Mouse (Mus musculus) testis, postnatal 14 days (tissue): ENCODE data around the gene Cct4.

Experiments used
- DNase-seq: peaks from one replicate; pipeline ENCODE4 v3.0.0; 2021; ENCODE audit warnings: low spot score

Gene Cct4

GRCm38 (mm10) chr11:22982846-22983245 is 7.5 kb upstream of the Cct4 start:
- no peak for DNase-seq

DNA sequence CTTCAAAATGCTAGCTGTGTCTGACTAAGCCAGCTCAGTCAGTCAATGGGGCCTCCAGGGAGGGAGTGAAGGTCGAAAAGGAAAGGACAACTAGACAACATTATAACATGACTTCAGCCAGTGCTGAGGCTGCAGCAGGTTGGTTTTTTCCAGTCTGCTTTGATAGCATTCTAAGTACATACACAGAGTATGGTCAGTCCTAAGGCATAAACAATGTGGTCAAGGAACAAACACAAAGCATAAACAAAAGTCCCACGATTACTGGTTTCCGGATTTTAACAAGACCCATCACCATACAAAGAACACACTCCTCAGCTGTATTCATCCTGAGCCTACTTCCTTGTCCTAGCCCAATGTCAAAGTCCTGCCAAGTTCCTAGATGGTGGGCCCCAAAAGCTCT is 4.8 kb upstream of the Cct4 start:
- no peak for DNase-seq

DNA sequence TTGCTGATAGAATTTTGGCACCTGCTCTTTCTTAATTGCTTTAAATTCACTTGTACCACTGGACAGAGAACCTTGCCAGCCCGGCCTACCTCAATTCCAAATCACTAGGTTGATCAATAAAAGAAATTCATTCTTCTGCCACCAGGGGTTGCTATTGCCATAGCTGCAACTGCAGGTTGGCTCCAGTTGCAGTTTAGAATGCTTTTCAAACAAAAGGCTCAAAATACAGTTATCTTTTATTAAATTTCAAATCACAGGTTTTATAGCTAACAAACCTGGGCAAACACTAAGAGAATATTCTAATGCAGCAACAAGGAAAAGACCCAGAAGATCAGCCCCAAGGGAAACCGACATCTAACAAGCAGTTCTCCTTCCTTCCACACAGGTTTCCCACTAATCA is 3.0 kb upstream of the Cct4 start:
- no peak for DNase-seq

- DNase-seq, result no peak
These were observed 533 bp upstream of the Cct4 start for GRCm38 (mm10) chr11:22989786-22990185.

DNA sequence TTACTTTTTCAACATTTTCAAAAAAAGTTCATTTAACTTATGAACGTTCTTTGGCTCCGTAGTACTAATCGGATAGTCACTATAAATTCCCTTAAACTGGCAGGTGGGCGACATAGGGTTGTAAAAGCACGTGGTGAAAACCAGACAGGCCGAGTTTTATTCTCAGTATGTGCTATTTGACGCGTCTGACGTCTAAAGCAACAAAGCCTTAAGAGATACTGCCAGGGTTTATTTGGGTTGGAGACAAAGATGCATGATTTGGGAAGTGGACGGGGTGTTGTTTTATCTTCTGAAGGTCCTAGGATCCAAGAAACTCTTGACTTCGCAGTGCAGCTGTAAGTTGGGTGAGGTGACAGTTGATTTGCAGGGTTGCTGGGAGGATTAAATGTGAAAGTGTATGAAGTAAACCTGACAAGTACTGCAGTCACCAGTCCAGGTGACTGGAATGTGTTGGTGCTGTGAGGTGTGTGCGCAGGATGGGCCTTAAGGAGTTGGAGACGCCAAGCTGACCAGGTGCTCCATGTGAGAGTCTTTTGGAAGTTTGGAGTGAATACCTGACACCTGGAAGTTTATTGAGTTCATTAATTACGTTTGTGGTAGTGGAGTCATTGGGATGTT is 1.0 kb downstream of the Cct4 start:
- no peak for DNase-seq

DNA sequence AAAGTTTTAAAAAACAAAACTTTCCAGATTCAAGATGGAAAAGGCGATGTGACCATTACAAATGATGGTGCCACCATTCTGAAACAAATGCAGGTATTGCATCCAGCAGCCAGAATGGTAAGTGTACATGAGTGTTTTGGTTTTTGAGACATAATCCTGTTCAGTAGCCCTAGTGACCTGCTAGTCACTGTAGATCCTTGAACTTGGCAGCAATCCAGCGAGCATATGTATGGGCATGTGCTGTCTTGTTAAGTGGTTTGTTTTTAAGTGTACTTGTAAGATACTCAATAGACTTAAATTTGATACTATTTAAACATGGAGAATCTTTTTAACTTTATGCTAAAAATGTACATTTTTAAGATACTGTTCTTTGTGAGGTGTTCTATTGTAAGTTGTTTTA is 4.0 kb downstream of the Cct4 start:
- DNase-seq, result no peak

DNA sequence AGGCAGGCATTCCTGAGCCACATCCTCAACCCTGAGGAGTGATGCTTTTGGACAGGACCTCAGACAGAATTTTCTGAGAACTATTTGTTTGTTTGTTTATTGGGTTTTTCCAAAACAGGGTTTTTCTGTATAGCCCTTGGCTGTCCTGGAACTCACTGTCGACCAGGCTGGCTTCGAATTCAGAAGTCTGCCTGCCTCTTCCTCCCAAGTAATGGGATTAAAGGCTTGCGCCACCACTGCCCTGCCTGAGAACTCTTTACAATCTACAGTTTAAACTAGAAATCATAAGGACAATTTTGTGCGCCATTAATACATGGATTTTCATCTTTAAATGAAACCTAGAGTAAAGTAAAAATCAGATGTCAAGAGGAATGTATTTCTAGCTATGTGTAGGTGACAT is 5.1 kb downstream of the Cct4 start:
- DNase-seq, result no peak

DNA sequence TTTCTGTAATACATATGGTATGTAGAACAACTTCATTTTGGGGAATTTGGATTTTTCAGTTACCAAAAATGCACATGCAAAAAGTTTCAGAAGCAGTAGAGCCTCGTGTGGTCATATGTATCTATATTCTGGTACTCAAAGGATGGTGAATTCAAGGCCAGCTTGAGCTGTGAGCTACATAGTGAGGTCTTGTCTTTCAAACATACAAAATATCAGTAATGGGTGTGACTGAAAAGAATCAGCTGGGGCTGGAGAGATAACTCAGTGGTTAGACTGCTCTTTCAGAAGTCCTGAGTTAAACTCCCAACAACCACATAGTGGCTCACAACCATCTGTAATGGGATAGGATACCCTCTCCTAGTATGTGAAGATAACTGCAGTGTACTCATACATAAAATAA is 8.0 kb downstream of the Cct4 start:
- DNase-seq, result no peak

DNA sequence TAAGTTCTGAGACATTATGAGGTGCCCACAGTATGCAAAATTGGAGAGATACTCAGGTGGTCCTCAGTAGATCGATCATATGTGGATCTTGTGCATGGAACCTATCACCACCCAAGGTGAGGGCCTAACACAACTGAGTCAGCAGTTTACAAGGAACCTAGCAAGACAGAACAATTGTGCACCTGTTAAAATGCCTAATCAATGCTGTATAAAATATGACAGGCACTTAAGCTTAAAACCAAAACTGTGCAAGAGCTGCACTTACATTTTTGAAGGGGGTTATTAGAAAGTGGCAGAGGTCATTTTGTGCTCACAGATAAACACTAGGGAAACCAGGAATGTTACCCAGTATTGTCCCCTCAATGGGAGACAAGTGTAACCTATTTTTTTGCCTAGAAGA is 15.0 kb downstream of the Cct4 start:
- DNase-seq, result no peak

DNA sequence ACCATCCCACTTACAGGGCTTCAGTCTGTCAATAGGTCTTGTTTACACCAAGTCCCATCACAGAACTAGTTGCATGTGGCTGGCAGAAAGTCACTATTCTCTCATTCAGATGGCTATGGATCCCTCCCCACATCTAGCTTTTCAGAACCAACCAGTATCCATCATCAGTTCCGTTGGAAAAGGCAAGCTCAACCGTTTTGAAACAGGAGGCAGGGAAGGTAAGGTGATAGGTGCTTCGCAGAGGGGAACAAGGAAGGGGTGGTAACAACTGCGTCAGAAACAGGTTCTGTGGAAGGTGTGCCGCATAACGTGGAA is 16.8 kb downstream of the Cct4 start:
- no peak for DNase-seq

DNA sequence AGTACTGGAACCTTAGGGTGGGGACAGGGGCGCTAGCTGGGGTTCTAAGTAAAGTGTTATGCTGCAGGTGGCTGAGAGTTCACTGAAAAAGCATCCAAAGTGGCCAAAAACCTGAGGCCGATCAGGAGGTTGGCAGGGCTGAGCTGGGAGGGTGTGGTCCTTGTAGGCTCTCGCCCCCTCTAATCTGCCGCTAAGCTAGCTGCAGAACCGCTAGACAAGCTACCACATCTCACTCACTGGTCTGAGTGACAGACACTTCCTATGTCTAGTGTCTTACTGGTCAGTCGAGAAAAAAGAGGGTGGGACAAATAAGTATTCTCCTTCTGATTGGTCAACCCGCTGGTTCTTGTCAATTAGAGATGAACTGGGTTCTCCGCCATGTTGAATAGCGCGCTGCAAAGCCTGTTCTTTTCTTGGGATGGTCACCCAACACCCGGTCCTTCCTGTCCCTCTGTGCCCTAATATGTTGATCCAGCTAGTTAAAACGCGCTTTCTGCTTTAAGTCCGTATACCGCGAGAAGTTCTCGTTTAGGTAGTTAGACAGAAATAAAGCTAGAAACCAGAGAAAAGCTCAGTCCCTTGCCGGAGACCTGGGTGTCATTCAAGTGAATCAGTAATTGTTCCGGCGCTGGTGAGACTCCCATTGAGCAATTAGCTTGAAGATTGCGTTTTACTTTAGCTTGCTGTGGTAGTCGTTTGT is 17.3 kb downstream of the Cct4 start, which contains the start of gene Fam161a:
Fam161a (plus strand) TSS at position 51 of the 700 bp plus-strand sequence.
- DNase-seq, result peak; percentile 87

DNA sequence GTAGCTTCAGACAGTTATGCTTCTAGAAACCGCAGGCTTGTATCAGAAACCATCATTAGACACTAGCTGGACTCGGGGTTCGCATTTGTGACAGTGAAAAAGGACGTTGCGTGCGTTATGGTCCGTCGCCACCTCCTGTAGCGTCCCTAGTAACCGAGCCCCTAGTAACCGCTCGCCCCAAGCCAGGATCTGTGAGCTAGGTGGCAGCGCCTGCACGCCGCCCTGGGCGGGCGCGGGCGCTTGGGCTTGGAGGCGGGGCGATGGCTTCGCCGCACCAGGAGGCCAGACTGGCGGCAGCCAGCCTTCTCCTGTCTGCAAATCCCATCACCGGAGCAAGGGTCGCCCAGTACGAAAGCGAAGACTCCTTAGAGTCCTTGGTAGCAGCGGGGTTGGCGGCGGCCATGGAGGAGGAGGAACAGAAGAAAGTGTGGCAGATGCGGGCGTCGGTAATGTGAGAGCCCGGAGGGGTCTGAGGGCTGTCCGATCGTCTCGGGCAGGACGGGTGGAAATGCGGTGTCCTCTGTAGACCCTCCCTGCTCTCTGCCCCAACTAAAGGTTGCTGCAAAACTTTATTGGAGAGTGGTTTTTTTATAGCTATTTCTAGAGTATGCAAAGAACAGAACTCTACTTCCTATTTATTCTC is 18.0 kb downstream of the Cct4 start:
- peak; percentile 81 for DNase-seq

DNA sequence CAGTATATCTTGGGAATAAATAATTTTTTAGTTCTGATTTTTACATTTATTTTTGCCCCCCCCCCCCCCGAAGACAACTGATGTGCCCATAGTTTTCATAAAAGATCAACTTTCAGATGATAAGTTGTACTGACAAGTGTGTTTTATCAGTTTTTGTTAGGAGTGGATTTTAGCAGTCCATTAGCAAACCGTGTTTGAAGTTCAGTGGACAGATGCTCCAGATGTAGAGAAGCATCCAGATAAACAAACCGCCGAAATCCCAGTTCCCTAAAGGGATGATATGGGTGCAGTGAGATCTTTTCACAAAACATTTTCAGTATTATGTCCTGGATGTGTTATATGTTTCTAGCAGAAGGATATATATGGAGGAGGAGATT is 18.5 kb downstream of the Cct4 start:
- no peak for DNase-seq

DNA sequence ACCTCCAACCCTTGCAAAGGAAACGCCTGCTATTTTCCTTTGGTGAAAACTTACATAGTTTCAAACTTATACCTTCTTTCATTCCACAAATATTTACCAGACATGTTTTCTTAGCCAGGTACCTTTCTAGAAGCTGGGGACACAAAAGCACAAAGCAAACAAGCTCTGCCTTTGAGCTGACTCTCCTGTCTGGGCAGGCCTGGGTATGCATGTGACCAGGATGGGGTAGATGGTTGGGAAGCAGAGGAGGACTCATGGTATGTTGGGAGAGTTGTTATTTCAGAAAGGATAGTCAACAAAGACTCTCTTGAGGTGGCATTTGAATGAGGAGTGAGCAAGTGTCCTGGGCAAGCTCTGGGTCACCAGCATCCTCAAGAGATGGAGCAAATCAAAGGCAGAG is 22.8 kb downstream of the Cct4 start:
- no peak for DNase-seq

DNA sequence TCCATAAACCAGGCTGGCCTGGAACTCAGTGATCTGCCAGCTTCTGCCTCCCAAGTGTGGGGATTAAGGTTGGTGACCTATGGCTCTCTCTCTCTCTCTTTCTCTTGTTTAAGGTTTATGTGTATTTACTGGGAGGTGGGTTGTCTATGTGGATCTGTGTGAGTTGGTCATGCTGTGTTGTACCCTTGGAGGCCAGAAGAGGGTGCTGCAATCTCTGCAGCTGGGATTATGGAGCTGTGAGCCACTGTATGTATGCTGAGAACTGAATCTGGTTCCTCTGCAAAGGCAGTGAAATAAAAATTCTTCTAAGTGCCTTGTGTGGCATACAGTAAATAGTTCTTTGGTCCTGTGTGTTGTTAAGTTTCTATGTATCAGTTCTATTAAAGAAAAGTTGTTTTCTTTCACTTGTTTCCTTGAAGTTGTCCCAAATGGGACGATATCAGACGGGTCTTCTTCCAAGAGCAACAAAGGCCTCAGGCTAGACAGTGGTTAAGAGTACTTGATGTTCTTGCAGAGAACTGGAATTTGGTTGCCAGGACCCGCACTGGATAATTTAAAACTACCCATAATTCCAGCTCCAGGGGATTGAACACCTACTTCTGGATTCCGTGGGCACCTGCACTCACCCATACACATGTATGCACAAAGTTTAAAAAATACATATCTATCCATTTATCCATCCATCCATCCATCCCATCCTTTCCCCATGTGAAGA is 23.4 kb downstream of the Cct4 start:
- no peak for DNase-seq

- no peak for DNase-seq
These were observed 24.7 kb downstream of the Cct4 start for GRCm38 (mm10) chr11:23014996-23015395.

DNA sequence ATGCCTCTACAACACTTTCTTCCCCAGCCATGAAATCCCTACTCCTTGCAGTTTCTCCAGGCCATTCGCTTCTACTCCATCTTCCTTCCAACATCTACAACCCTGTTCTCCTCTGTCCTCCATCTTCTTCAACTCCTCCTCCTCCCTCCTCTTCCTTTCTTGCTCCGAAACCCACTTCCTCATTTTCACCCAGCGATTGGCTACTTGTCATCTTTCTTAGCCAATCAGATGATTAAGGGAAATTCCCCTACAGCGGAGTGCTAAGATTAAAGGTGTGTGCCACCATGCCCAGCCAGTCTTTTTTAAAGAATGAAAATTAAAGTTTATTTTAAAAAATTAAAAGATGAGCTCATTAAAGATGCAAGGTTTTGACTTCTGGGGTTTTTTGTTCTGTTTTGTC is 27.6 kb downstream of the Cct4 start:
- DNase-seq, result no peak

GRCm38 (mm10) chr11:23020116-23020770 is 29.9 kb downstream of the Cct4 start:
- no peak for DNase-seq

DNA sequence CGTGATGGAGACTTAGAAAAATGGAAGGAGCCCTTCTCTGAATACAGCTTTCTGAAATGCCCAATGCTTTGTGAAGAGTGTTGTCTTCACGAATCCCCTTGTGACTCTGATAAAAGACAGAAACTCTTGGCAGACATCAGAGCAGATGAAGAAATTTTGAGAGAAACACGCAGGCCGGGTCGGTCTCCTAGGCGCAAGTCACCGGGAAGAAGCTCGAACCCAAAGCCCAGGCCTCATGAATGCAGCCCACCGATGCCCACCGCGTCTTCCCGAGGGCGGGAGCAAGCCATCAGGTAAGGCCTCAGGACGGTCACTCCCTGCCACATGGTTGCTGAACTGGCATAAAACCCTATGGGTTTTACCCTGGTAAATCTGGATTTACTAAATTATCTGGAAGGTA is 30.5 kb downstream of the Cct4 start:
- no peak for DNase-seq

- DNase-seq, result no peak
These were observed 32.8 kb downstream of the Cct4 start for GRCm38 (mm10) chr11:23023155-23023554.

DNA sequence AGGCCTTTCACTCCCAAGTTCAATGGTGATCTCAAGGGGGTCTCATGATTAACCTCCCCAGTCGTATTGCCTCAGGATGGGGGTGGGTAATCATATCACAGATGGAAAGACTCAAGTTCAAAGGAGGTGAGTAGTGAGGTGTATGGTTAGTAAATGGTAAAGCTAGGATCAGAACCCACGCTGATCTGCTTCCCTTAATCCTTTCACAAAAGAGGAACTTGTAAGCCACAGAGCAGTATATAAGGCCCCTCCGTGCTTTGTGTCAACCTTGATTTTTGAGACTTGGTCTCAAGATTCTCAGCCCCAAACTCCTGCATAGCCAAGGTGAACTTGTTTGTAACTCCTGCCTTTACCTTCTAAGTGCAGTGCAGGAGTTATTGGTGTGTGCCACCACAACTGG is 33.9 kb downstream of the Cct4 start:
- DNase-seq, result no peak

DNA sequence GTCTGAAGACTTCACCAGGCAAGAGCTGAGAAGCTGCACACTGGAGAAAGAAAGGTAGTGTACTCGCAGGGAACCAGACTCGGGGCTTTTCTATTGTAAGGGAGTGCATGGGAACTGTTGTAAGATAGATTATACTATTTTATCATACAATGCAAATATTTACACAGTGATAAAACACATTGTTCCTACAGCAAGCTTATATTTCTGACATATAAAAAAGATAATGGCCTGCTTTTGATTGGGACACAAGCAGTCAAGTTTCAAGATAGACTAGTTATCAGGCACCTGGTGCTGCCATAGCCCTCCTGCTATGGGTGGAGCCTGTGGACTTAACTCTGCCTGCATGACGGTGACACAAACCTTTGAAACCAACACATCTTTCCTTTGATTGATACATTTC is 38.6 kb downstream of the Cct4 start:
- no peak for DNase-seq

GRCm38 (mm10) chr11:23029399-23029798 is 39.1 kb downstream of the Cct4 start:
- no peak for DNase-seq
